Mouse (Mus musculus) lung, adult 2 months (tissue): ENCODE data around the gene Pipox. TPM values are rescaled to one million over a fixed set of nuclear protein-coding genes. Genes with fewer than 3 reads are reported as not detected.
A peak's percentile ranks its signal among the peaks of the same experiment; 100 is the strongest.

Experiments
- DNase-seq: peaks from one replicate; pipeline ENCODE4 v3.0.0; 2022
- H3K4me1 ChIP-seq: fragments of 200-500 bp; 2 replicates; pipeline ENCODE4 v1.6.1; 2011; ENCODE audit warnings: low read length; ENCODE audit not compliant: control insufficient read depth, insufficient read depth
- H3K4me3 ChIP-seq: fragments of 200-500 bp; replicated peaks from 2 replicates; pipeline ENCODE3; 2011; ENCODE audit warnings: low read depth, mild to moderate bottlenecking, control low read depth, low read length; ENCODE audit errors: extremely low read depth
- CTCF ChIP-seq: fragments of 200-500 bp; IDR thresholded peaks from 2 replicates; pipeline ENCODE4 v1.5.1; 2011; ENCODE audit warnings: mild to moderate bottlenecking, low read length, control low read depth; ENCODE audit not compliant: insufficient read depth
- POLR2A ChIP-seq: fragments of 200-500 bp; IDR thresholded peaks from 2 replicates; pipeline ENCODE4 v1.6.1; 2011; ENCODE audit warnings: low read depth, mild to moderate bottlenecking, control low read depth, low read length, borderline replicate concordance; ENCODE audit errors: extremely low read depth
- WGBS: fragments of 180-500 bp; shearing (Covaris S2); methylation state at CpG from one replicate; pipeline ENCODE4 v1.1.7; 2018; 5-methylcytosine and 5-hydroxymethylcytosine counted together
- polyA plus RNA-seq: library from polyadenylated mRNA; depleted of rRNA; stranded (reverse); fragments of >200 nt; gene quantifications from 2 replicates; pipeline ENCODE4 v1.2.3, GENCODE M21; 2012; rRNA removed

Gene Pipox
- polyA plus RNA-seq, result 0.60 and 1.3 TPM in 2 replicates

DNA sequence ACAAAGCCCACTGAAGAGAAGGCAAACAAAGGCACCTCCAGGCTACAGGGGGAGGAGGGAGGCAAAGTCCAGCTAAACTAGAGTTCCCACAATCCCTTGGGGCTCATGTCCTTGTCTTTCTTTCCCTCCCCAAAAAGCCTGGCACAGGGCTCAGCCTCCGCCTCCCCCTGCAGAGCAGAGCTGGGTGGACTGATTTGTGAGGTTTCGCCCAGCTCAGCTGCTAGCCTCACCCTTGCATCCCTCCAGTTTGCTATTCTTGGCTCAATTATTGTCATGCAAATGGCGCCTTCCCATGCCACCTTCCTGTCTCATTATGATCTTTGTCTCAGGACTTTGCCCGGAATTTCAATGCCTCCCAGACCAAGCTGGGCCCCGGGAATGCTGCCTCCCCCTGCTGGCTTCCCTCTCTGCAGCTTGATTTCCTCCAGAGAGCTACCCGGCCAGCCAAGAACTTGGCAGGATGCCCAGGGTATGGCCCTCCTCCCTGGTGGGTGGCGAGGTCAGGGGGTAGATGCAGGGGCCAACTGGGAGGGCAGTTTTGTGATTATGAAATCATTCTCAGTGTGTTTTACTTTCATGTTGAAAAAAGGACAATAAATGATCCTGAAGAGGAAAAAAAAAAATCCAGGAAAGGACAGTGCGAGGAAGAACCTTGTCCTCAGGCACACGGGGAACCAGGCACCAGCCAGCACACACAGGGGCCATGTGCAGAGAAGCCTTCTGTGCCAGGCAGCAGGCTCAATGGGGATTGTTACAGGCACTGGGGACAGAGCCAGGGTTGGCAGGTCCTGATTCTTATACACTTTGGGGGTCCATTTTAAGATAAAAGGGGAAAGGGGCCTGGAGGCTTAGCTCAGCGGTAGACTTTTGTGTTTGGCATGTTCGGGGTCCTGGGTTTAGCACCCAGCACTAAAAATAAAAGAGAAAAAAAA is at the start of gene Pipox:
Pipox (minus strand) TSS at position 310 of the 932 bp plus-strand sequence.
- Histone ChIP-seq H3K4me3 (no peak within 1 kb of the TSS), H3K4me1 (peaks cover 14% of the 10 kb centered on the region)
- TF ChIP-seq POLR2A (no peak), CTCF (0 out of 2 replicates have a peak, but pooled peaks have one; percentile 23)
- DNase-seq, result peak; percentile 83
- WGBS, result 21% methylated on average over 11 of the region's 11 CpGs

DNA sequence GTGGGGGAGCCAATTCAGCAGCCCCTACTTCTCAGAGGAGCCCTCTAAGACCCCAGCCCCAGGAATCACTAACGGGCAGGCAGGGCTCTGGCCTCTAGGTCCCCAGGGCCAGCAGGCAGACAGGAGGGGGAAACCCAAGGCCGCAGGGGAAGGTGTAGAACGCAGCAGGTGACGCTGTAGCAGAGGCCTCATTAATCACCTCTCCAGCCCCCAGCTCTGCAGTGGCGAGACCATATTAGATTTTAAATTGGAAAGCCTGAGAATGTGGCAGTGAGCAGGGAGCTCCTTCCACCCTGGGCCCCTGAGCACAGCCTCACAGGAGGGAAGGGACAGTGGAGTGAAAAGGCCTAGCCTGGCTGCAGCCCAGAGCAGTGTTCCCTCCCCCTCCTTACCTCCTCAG is 48.3 kb upstream of the Pipox start:
- no peak for DNase-seq
- Histone ChIP-seq H3K4me3 (no peak overlapping the region), H3K4me1 (no peaks in the 10 kb centered on the region)
- TF ChIP-seq POLR2A, result no peak
- no peak for TF ChIP-seq CTCF
- WGBS, result 32% methylated on average over 5 of the region's 5 CpGs

DNA sequence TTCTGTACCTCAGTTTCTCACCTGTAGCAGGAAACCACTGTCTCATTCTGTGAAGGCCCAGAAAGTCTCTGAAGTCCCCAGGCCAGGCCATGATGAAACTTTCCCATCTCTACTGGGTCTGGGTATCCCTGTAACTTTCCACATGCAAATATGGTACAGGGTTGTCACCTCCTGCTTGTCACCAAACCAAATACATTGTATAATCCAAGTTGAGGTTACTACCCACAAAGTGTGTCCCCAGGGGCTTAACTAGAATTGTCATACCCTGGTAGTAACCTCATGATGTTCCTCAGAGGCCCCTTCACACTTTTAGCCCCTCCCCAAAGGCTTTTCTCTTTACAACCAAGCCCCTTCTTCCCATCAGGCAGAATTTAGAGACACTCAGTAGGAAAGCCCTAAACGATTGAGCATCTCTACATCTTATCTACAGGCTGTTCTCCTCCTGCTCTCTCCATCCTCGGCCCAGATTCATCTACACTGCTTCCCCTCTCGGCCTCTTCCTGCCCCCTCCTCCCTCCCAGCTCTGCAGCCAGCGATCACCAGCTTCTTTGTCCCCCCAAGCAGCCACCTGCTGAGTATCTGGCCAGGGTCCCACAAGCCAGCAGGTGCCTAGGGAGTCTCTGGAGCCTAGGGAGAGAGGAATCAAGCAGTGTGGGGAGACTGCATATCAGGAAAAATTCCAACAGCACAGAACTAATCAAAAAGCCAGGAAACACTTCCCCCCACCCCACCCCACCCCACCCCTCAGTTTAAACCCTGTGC is 43.9 kb upstream of the Pipox start:
- TF ChIP-seq CTCF (no peak), POLR2A (no peak)
- Histone ChIP-seq H3K4me3 (no peak overlapping the region), H3K4me1 (no peaks in the 10 kb centered on the region)
- WGBS, result 9% methylated on average over 4 of the region's 4 CpGs
- DNase-seq, result no peak

DNA sequence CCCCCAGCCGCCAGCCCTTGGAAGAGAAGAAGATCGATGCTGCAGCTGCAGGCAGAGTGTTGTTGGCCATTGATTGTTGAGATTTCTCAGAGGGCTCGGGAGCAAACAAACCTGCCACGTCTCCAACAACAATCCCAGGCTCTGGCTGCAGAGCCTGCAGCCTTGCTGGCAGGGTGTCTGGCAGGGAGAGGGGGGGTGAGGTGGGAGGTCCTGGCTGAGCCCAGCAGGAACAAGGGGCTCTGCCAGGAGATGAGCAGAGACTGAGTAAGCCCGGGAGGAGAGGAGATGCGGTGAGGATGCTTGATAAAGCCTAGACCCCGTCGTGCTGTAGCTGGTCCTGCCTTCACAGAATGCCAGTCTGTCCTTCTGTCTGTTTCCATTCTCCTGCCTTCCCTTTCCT is 43.0 kb upstream of the Pipox start:
- no peaks in the 10 kb centered on the region for H3K4me1 ChIP-seq
- no peak for TF ChIP-seq POLR2A
- no peak for TF ChIP-seq CTCF
- WGBS, result 13% methylated on average over 8 of the region's 8 CpGs
- no peak for DNase-seq
- no peak overlapping the region for H3K4me3 ChIP-seq

DNA sequence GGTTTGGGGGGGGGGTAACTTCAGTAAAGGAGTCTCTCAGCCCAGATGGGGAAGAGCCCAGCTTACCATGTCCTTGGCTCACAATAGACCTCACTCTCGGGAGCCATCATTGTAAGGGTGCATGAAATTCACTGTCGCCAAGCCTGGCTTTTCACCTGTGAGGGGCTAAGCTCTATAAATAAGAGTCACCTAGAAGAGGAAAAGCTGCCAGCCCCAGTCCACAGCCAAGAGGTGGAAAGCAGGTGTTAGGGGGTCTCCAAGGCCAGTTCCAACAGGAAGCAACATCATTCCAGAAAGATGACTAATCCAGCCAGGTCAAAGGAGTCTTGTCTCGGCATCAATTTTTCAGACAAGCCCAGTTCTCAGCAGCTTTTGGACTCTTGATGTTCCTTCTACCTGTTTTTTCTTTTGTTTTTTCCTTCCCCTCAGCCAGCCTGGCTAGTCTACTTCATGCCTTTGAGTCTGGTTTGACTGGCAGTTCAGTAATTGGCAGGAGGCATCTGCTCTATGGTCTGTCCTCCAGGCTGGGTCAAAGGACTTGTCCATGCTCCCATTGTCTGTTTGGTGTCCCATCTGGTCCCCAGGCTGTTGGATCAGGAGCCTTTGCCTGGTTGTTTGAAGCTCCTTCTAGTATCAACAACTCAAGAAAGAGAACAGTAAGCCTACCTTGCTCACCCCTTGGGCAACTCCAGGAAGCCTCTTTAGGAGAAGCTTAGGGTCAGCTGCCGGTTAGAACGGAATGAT is 40.8 kb upstream of the Pipox start:
- Histone ChIP-seq H3K4me3 (no peak overlapping the region), H3K4me1 (no peaks in the 10 kb centered on the region)
- DNase-seq, result no peak
- 51% methylated on average over 5 of the region's 5 CpGs for WGBS
- no peak for TF ChIP-seq CTCF
- no peak for TF ChIP-seq POLR2A

DNA sequence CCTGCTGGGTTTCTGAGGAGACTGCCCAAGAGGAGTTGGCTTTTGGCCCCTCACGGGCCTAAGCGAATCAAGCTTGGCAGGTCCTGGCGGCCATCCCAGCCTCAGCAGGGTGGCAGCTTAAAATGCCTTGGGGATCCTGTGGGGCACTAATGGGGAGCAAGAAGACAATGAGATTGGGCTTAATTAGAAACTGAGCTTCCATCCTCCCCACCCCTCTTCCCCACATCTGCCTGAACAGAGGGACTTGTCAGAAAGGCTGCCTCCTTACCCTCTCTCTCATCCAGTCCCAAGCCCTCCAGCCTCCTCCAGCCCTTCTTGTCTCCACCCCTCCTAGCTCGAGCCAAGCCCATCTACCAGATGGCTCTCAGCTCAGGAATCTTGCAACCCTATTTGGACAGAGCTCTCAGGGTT is 40.2 kb upstream of the Pipox start:
- Histone ChIP-seq H3K4me3 (no peak overlapping the region), H3K4me1 (no peaks in the 10 kb centered on the region)
- no peak for TF ChIP-seq CTCF
- TF ChIP-seq POLR2A, result no peak
- 7% methylated on average over 4 of the region's 4 CpGs for WGBS
- no peak for DNase-seq

DNA sequence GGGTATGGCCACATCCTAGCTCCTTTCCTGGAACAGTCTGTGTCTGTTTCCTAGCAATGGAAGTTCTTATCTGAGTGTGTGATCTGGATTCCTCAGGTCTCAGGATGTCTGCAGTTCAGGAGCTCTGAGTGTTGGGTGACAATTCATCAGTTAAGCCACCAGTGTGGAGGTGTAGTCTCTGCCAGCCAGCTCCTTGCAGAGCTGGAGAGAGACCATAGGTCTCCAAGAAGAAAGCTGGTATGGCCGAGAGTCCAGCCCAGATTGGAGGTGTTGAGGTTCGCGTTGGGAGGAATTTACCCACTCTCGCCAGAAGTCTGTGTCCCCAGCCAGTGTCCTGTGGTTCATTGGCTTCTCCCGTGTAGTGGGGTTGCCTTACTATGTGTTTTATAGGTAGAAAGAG is 38.7 kb upstream of the Pipox start:
- H3K4me1 ChIP-seq, result no peaks in the 10 kb centered on the region
- WGBS, result 27% methylated on average over 5 of the region's 5 CpGs
- DNase-seq, result no peak
- no peak for TF ChIP-seq POLR2A
- no peak overlapping the region for H3K4me3 ChIP-seq

DNA sequence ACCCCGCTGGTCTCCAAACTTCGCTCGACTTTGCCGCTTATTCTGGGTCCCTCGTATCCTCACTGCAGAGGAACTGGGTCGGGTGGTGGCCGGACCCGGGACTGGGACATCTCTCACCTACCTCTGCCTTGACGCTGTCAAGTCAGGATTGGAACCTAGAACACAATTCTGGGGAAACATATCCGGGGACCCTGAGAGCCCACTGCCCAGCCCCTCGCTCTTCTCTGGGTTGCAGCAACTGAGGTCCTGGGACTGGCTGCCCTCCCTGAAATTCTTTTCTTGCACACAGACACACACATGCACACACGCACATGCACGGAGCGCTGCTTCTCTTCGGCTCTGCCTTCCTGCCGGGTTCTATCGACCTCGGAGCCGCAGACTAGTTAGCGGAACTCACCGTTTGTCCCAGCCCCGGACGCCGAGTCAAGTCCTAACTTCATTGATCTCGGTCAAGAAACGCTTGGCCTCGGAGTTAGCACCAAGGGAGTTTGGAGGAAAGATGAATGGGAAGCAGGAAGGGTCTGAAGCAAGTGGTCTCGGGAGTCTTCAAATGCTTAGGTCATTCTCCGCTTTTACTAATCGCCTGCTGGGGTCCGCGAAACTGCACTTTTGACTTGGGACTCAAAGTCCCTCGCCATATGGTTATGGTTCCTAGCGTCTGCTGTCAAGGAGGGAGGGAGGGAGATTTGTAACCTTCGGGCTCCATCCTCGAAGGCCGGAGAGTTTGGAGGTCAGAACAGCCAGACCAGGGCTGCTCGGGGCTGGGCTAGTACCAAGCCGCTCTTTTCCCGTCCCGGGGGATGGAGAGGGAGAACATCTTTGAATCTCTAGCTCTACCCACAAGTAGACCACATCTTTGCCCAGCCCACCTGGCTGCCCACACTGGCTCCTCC is 37.9 kb upstream of the Pipox start:
- no peaks in the 10 kb centered on the region for H3K4me1 ChIP-seq
- no peak overlapping the region for H3K4me3 ChIP-seq
- TF ChIP-seq CTCF, result no peak
- TF ChIP-seq POLR2A, result no peak
- WGBS, result 2% methylated on average over 41 of the region's 41 CpGs
- DNase-seq, result no peak
